25 mouse cellular contexts compared by ENCODE assay signal in the genomic region with DNA sequence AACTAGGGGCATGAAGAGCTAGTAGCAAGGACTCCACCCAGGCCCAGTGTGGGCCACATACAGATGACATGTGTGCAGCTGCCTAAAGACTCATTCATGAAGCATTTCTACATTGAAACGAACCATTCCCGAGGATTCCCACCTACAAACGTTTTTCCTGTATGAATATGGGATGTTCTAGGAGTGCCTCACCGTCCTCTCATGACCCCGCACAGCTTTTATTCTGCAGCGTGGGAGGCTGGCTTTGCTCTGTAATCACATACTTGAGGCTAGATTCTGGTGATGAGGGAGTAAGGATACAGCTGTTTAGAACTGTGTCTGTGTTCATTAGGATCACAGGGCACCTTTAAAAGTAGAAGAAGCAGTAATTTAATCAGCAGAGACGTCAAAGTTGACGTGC.
DNase-seq lines count a peak whose midpoint lies in the region; ATAC-seq and TF ChIP-seq lines count a peak whose summit lies in the region.
"Had no signal": no experiment of that assay in that cellular context is flagged by ENCODE, and none has a peak within 500 bp of the region (broad histone marks: within the 10 kb centered on the region; RNA-seq: fewer than 3 reads in every experiment).

No protein-coding gene starts in this region.

- no peaks in the 10 kb centered on the region for H3K27me3 ChIP-seq in forebrain, embryonic 10.5 days (ENCODE audit: poor library complexity, severe bottlenecking)
- no peaks in the 10 kb centered on the region for H3K27me3 ChIP-seq in forebrain, embryonic 16.5 days (replicated peaks; ENCODE audit: control insufficient read depth, insufficient read depth, low read length)
- H3K27me3 ChIP-seq in intestine, embryonic 14.5 days (replicated peaks; ENCODE audit: control insufficient read depth, insufficient read depth, low read length) = no peaks in the 10 kb centered on the region
- no peaks in the 10 kb centered on the region for H3K27me3 ChIP-seq in intestine, embryonic 16.5 days (replicated peaks; ENCODE audit: control insufficient read depth, insufficient read depth, low read length)
- H3K27me3 ChIP-seq: CH12.LX; embryonic facial prominence, embryonic 13.5 days; embryonic facial prominence, embryonic 15.5 days; forebrain, embryonic 13.5 days; forebrain, embryonic 15.5 days had no signal

- DNase-seq in forebrain, embryonic 10.5 days (ENCODE audit: extremely low spot score, low spot score) = peak; percentile 7
- peak; percentile 46 for DNase-seq in intestine, embryonic 14.5 days (ENCODE audit: low spot score)
- DNase-seq in layer of hippocampus, adult 9-11 months = peak; percentile 2
- DNase-seq in layer of hippocampus, adult 8-10 months (ENCODE audit: low spot score in 2 of 2) = no peak
- DNase-seq: adrenal gland, adult 2 months; adrenal gland, postnatal 10 days; adrenal gland, postnatal 25 days; B cell, adult 2 months; cerebellum, adult 11-12 months; cerebellum, adult 9-10 months; cerebellum, postnatal 10 days; cerebellum, postnatal 25 days had no signal

- no peak for TF ChIP-seq CTCF in olfactory bulb, adult 2 months (IDR thresholded peaks at IDR 0.05; ENCODE audit: insufficient read depth, low read depth, low read length)

- 89% methylated on average over 8 of the region's 8 CpGs for WGBS in forebrain, embryonic 10.5 days
- WGBS in forebrain, embryonic 16.5 days = 85% methylated on average over 8 of the region's 8 CpGs
- WGBS in intestine, embryonic 14.5 days = 72% methylated on average over 8 of the region's 8 CpGs
- WGBS in intestine, embryonic 16.5 days = 72% methylated on average over 8 of the region's 8 CpGs
- 32% methylated on average over 8 of the region's 8 CpGs for WGBS in olfactory bulb, adult 2 months

- H3K36me3 ChIP-seq in forebrain, embryonic 10.5 days (replicated peaks) = no peaks in the 10 kb centered on the region
- H3K36me3 ChIP-seq in forebrain, embryonic 16.5 days (ENCODE audit: control insufficient read depth, insufficient read depth) = no peaks in the 10 kb centered on the region
- H3K36me3 ChIP-seq in intestine, embryonic 14.5 days (ENCODE audit: control insufficient read depth, insufficient read depth, low read length) = no peaks in the 10 kb centered on the region
- H3K36me3 ChIP-seq in intestine, embryonic 16.5 days (ENCODE audit: control insufficient read depth, insufficient read depth, low read length) = no peaks in the 10 kb centered on the region
- H3K36me3 ChIP-seq: embryonic facial prominence, embryonic 13.5 days; embryonic facial prominence, embryonic 15.5 days; forebrain, embryonic 15.5 days; G1E had no signal

- no peak for ATAC-seq in forebrain, embryonic 16.5 days
- ATAC-seq in intestine, embryonic 14.5 days (replicated peaks; ENCODE audit: low FRiP score, low TSS enrichment, low read depth) = no peak
- ATAC-seq in intestine, embryonic 16.5 days = no peak
- no peak for ATAC-seq in activated CD4-positive, CD25-positive, alpha-beta regulatory T cell, adult 4 months
- ATAC-seq: CD4-positive, CD25-positive, alpha-beta regulatory T cell, adult 4 months; forebrain, embryonic 13.5 days; forebrain, embryonic 15.5 days; Patski had no signal

- no peak overlapping the region for H3K27ac ChIP-seq in forebrain, embryonic 10.5 days
- no peak overlapping the region for H3K27ac ChIP-seq in forebrain, embryonic 16.5 days (ENCODE audit: low read length)
- no peak overlapping the region for H3K27ac ChIP-seq in intestine, embryonic 14.5 days (ENCODE audit: low read depth)
- H3K27ac ChIP-seq in intestine, embryonic 16.5 days (ENCODE audit: low read length) = no peak overlapping the region
- H3K27ac ChIP-seq in olfactory bulb, adult 2 months (ENCODE audit: insufficient read depth, low read depth, low read length) = peak overlapping the region; percentile 96
- H3K27ac ChIP-seq: embryonic facial prominence, embryonic 13.5 days; embryonic facial prominence, embryonic 15.5 days; forebrain, embryonic 13.5 days; forebrain, embryonic 15.5 days had no signal

- no peak for TF ChIP-seq POLR2A in olfactory bulb, adult 2 months (IDR thresholded peaks at IDR 0.05; ENCODE audit: insufficient read depth, low read depth, low read length)

- H3K4me2 ChIP-seq in forebrain, embryonic 16.5 days (ENCODE audit: low read length) = no peak overlapping the region
- no peak overlapping the region for H3K4me2 ChIP-seq in intestine, embryonic 14.5 days (ENCODE audit: low read length)
- no peak overlapping the region for H3K4me2 ChIP-seq in intestine, embryonic 16.5 days (ENCODE audit: low read depth, low read length)
- H3K4me2 ChIP-seq: embryonic facial prominence, embryonic 13.5 days; embryonic facial prominence, embryonic 15.5 days; forebrain, embryonic 13.5 days; forebrain, embryonic 15.5 days had no signal

- no peak overlapping the region for H3K4me3 ChIP-seq in forebrain, embryonic 10.5 days
- no peak overlapping the region for H3K4me3 ChIP-seq in forebrain, embryonic 16.5 days (replicated peaks; ENCODE audit: low read length)
- H3K4me3 ChIP-seq in intestine, embryonic 14.5 days (ENCODE audit: low read depth, low read length) = no peak overlapping the region
- no peak overlapping the region for H3K4me3 ChIP-seq in intestine, embryonic 16.5 days (ENCODE audit: low read length)
- H3K4me3 ChIP-seq in olfactory bulb, adult 2 months (ENCODE audit: insufficient read depth, low read depth, low read length) = no peak overlapping the region
- H3K4me3 ChIP-seq: embryonic facial prominence, embryonic 13.5 days; embryonic facial prominence, embryonic 15.5 days; erythroblast, embryonic 14.5 days; forebrain, embryonic 13.5 days; forebrain, embryonic 15.5 days had no signal

- H3K4me1 ChIP-seq in forebrain, embryonic 10.5 days = no peaks in the 10 kb centered on the region
- H3K4me1 ChIP-seq in forebrain, embryonic 16.5 days (replicated peaks; ENCODE audit: control insufficient read depth, insufficient read depth, low read length) = peaks cover 1% of the 10 kb centered on the region; the same call in 1 of the 2 replicates
- H3K4me1 ChIP-seq in intestine, embryonic 14.5 days (replicated peaks; ENCODE audit: control insufficient read depth, insufficient read depth, low read length) = peaks cover 5% of the 10 kb centered on the region
- no peaks in the 10 kb centered on the region for H3K4me1 ChIP-seq in intestine, embryonic 16.5 days (ENCODE audit: control insufficient read depth, insufficient read depth, low read length)
- H3K4me1 ChIP-seq in olfactory bulb, adult 2 months (ENCODE audit: control insufficient read depth, insufficient read depth, low read length) = peaks cover 43% of the 10 kb centered on the region
- H3K4me1 ChIP-seq: forebrain, embryonic 13.5 days had no signal

- no peak overlapping the region for H3K9ac ChIP-seq in forebrain, embryonic 16.5 days (replicated peaks; ENCODE audit: low read depth, low read length)
- H3K9ac ChIP-seq in intestine, embryonic 14.5 days (ENCODE audit: low read length) = no peak overlapping the region
- no peak overlapping the region for H3K9ac ChIP-seq in intestine, embryonic 16.5 days (ENCODE audit: low read depth, low read length)
- H3K9ac ChIP-seq: embryonic facial prominence, embryonic 13.5 days; embryonic facial prominence, embryonic 15.5 days; forebrain, embryonic 13.5 days; forebrain, embryonic 15.5 days had no signal

- H3K9me3 ChIP-seq in forebrain, embryonic 10.5 days = no peaks in the 10 kb centered on the region
- no peaks in the 10 kb centered on the region for H3K9me3 ChIP-seq in forebrain, embryonic 16.5 days (ENCODE audit: control insufficient read depth, low read length)
- H3K9me3 ChIP-seq in intestine, embryonic 14.5 days (ENCODE audit: control insufficient read depth, low read length) = no peaks in the 10 kb centered on the region
- H3K9me3 ChIP-seq in intestine, embryonic 16.5 days (ENCODE audit: control insufficient read depth, low read length) = no peaks in the 10 kb centered on the region
- H3K9me3 ChIP-seq: embryonic facial prominence, embryonic 13.5 days; embryonic facial prominence, embryonic 15.5 days; forebrain, embryonic 13.5 days; forebrain, embryonic 15.5 days; G1E had no signal

Comparison
In these comparisons a context has a peak if more than half of its experiments do, and no peak if none do; other contexts are left out.
1. DNase-seq: peak in forebrain, embryonic 10.5 days (single experiment), intestine, embryonic 14.5 days (single experiment) and layer of hippocampus, adult 9-11 months (single experiment); none in layer of hippocampus, adult 8-10 months (0 of 2).